Mouse (Mus musculus) intestine, postnatal 0 days (tissue): ENCODE measurements at regions not wholly inside any gene's neighbourhood (a gene's known extent, or its start where the extent isn't known, plus 50 kb on each side); places are given as distances from the start of the nearest gene placed in this dataset.

Experiments used
- ATAC-seq: fragments of 200-750 bp; cut with Nextera tagmentation; 2 replicates; pipeline ENCODE4 v1.8.0; 2017; ENCODE audit warnings: mild to moderate bottlenecking, moderate TSS enrichment, moderate library complexity
- H3K27ac ChIP-seq: fragments of 300-500 bp; sonication (generic); 2 replicates; pipeline ENCODE4 v1.5.1; 2014; ENCODE audit warnings: mild to moderate bottlenecking, low read depth, low read length, moderate library complexity
- H3K27me3 ChIP-seq: fragments of 300-500 bp; sonication (generic); replicated peaks from 2 replicates; pipeline ENCODE4 v1.6.1; 2014; ENCODE audit warnings: low read length, mixed read lengths; ENCODE audit not compliant: control insufficient read depth, insufficient read depth
- H3K36me3 ChIP-seq: fragments of 300-500 bp; sonication (generic); 2 replicates; pipeline ENCODE4 v1.6.1; 2014; ENCODE audit warnings: mild to moderate bottlenecking, moderate library complexity; ENCODE audit not compliant: control insufficient read depth, insufficient read depth
- H3K4me1 ChIP-seq: fragments of 300-500 bp; sonication (generic); replicated peaks from 2 replicates; pipeline ENCODE4 v1.6.1; 2014; ENCODE audit warnings: antibody characterized with exemption, low read length, mixed read lengths; ENCODE audit not compliant: control insufficient read depth, insufficient read depth
- H3K4me2 ChIP-seq: fragments of 300-500 bp; sonication (generic); replicated peaks from 2 replicates; pipeline ENCODE4 v1.6.1; 2014; ENCODE audit warnings: low read depth, mild to moderate bottlenecking, moderate library complexity
- H3K4me3 ChIP-seq: fragments of 300-500 bp; sonication (generic); 2 replicates; pipeline ENCODE4 v1.5.1; 2014; ENCODE audit warnings: low read depth, low read length
- H3K9ac ChIP-seq: fragments of 300-500 bp; sonication (generic); 2 replicates; pipeline ENCODE4 v1.6.1; 2014; ENCODE audit warnings: mild to moderate bottlenecking, low read depth, low read length
- H3K9me3 ChIP-seq: fragments of 300-500 bp; sonication (generic); 2 replicates; pipeline ENCODE4 v1.6.1; 2016; ENCODE audit warnings: mixed run types; ENCODE audit not compliant: control insufficient read depth
- CTCF ChIP-seq: sonication (generic); IDR thresholded peaks from 2 replicates; pipeline ENCODE4 v1.5.1; 2016; ENCODE audit warnings: low read depth, mild to moderate bottlenecking, control low read depth, antibody characterized with exemption, moderate library complexity
- WGBS: fragments of 180-500 bp; shearing (Covaris S2); extraction: QIAGEN DNeasy Blood & Tissue Kit; methylation state at CpG from one replicate; pipeline ENCODE4 v1.1.7; 2014; 5-methylcytosine and 5-hydroxymethylcytosine counted together

DNA sequence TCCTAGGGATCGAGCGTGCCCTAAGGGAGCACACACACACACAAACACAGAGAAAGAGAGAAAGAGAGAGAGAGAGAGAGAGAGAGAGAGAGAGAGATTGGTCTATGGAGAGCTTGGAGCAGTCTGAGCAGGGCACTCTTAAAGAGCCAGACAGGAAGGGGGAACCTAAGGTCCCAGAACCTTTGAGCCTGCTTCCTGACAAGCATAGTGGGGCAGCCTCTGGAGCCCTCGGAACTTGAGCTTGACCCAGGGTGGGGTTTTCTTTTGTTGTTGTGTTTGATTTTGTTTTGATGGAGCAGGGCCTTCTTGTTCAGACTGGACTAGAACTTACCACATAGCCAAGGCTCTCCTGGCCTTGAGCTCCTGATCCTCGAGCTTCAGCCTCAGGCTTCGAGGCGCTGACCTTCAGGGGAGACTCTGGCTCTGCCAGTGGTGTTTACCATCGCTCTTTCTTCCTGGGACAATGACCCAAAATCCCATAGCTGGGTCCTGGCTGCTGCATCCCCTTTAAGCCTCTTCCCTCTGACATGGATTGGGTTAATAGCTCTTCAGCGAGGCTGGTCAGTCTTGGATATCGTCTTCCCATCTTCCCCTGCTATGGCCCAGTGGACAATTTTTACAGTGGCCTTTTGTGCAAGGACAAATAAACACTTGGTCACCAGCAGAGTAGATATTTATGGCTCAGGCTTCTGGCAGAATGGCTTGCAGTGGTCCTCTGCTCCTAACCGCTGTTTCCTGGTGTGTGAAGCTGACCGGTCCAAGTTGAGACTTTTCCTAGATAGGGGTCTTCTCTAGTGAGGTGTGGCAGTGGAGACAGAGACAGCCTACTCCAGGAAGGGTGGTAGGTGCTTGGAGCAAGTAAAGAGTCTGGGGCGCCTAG, 110.1 kb upstream of the Haao start:
- ATAC-seq = no peak
- no peaks in the 10 kb centered on the region for H3K27me3 ChIP-seq
- no peak overlapping the region for H3K4me3 ChIP-seq
- no peaks in the 10 kb centered on the region for H3K9me3 ChIP-seq
- WGBS = 35% methylated on average over 12 of the region's 12 CpGs
- H3K4me2 ChIP-seq = no peak overlapping the region; the same call in 1 of the 2 replicates
- H3K9ac ChIP-seq = no peak overlapping the region
- no peaks in the 10 kb centered on the region for H3K36me3 ChIP-seq
- H3K27ac ChIP-seq = peak overlapping the region; percentile 54
- H3K4me1 ChIP-seq = peaks cover 47% of the 10 kb centered on the region
- TF ChIP-seq CTCF = no peak

DNA sequence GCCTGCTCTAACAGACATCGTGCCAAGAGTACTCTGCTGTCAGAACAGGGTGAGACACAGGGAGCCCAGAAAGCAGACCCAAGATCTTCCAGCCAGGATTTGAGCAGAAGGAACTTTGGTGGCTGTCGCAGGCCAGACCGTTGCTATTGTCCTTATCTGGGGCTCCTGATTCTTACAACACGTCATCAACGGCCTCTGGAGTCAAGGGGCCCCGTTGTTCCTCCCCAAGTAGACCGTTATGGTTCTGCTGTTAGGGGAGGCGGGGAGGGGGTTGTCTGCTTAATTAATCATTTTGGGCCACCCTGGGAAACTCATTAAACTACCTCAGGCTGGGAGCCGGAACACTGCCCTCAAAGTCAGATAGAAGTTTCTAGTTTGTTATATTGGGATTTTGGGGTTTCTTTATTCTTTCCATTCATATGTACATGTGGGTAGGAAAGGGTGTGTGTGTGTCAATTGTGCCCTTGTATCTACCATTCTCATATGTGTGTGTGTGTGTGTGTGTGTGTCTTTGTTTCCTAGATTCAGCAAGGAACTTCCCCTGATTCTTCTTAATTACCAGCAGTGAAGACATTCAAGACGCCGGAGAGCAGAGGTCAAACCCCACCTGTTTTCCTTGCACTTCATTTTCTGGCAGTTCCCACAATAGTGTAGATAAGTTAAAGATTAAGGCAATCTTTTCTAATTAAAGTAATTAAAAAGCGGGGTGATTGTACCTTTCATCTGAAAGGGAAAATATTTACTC, 109.2 kb upstream of the Haao start:
- no peaks in the 10 kb centered on the region for H3K36me3 ChIP-seq
- H3K4me3 ChIP-seq = no peak overlapping the region
- H3K27ac ChIP-seq = peak overlapping the region; percentile 29; the same call in 1 of the 2 replicates
- no peak for ATAC-seq
- no peak for TF ChIP-seq CTCF
- no peak overlapping the region for H3K4me2 ChIP-seq
- 25% methylated on average over 12 of the region's 12 CpGs for WGBS
- no peaks in the 10 kb centered on the region for H3K9me3 ChIP-seq
- H3K27me3 ChIP-seq = no peaks in the 10 kb centered on the region
- no peak overlapping the region for H3K9ac ChIP-seq
- peaks cover 44% of the 10 kb centered on the region for H3K4me1 ChIP-seq

DNA sequence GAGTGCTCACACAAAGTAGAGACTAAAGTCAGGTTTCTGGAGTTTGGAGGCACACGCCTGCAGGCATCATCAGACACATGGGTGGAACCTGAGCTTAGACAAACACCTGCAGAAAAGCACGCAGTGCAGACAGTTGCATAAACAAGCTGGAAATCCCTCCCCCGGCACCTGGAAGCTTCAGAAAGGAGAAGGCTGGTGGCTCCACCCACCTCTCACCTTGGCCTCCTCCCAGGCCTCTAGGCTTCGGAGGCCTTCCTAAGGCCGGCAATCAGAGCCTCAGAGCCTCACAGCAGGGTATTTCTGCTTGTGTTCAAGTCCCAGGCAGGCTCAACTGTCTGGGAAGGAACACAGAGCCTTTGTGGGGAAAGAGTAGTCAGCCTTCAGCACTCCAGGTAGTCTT, 108.2 kb upstream of the Haao start:
- Histone ChIP-seq H3K4me1 (peaks cover 38% of the 10 kb centered on the region), H3K9me3 (no peaks in the 10 kb centered on the region), H3K9ac (no peak overlapping the region), H3K4me3 (no peak overlapping the region), H3K27me3 (no peaks in the 10 kb centered on the region), H3K36me3 (no peaks in the 10 kb centered on the region), H3K27ac (0 out of 2 replicates have a peak overlapping the region, but pooled peaks have one; percentile 29), H3K4me2 (no peak overlapping the region)
- no peak for TF ChIP-seq CTCF
- peak; percentile 43 for ATAC-seq
- WGBS = 42% methylated on average over 5 of the region's 5 CpGs

GRCm38 (mm10) chr17:83955058-83955697, 107.4 kb upstream of the Haao start:
- H3K36me3 ChIP-seq = no peaks in the 10 kb centered on the region
- no peaks in the 10 kb centered on the region for H3K9me3 ChIP-seq
- peak overlapping the region; percentile 77 for H3K27ac ChIP-seq
- H3K9ac ChIP-seq = peak overlapping the region; percentile 26; the same call in 1 of the 2 replicates
- ATAC-seq = no peak
- H3K4me1 ChIP-seq = peaks cover 32% of the 10 kb centered on the region
- no peaks in the 10 kb centered on the region for H3K27me3 ChIP-seq
- H3K4me2 ChIP-seq = no peak overlapping the region
- TF ChIP-seq CTCF = no peak
- 69% methylated on average over 10 of the region's 10 CpGs for whole genome bisulfite sequencing
- H3K4me3 ChIP-seq = no peak overlapping the region

DNA sequence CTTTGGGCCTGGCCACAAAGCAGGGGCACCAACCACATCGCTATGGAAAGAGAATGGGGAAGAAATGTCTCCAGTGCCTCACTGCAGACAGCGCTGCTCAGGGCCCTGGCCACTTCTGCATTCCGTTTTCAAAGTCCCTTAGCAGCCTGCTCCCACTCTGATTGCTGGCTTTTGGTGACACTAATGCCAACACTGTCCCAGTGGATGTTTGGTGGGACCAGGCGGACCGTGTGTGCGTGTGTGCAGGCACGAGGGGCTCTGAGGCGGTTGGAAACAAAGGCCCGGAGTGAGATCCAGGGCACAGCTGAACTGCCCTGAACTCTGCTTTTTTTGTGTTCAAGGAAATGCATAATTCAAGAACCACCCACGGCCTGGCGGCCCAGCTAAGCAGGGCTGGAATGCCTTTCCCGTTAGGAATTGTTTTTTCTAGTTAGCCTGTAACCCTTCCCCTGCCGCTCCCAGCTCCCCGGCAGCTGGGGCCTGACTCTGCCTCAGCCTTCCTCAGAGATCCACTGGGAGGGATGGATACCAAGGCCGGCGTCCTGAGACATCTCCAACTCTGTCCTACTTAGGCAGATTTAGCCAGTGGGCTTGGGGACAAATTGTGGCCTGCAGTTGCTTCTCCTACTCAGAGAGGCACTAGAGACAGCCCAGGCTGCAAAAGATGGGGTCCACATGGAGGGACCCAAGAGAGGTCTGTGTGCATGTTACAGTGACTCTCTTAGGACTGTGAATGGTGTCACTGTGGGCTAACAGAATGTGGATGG, 106.7 kb upstream of the Haao start:
- Histone ChIP-seq H3K36me3 (no peaks in the 10 kb centered on the region), H3K4me1 (peaks cover 28% of the 10 kb centered on the region; the same call in 1 of the 2 replicates), H3K9ac (peak overlapping the region; percentile 26; the same call in 1 of the 2 replicates), H3K4me2 (no peak overlapping the region), H3K9me3 (no peaks in the 10 kb centered on the region), H3K27ac (peak overlapping the region; percentile 77), H3K27me3 (no peaks in the 10 kb centered on the region), H3K4me3 (no peak overlapping the region)
- 34% methylated on average over 16 of the region's 16 CpGs for WGBS
- ATAC-seq = no peak
- TF ChIP-seq CTCF = no peak
